14 mouse cellular contexts compared by ENCODE assay signal in genomic region chr16:30491742-30492141, GRCm38 (mm10). TPM values are rescaled to one million over a fixed set of nuclear protein-coding genes. Genes with fewer than 3 reads are reported as not detected.
"Had no signal": no experiment of that assay in that cellular context is flagged by ENCODE, and none has a peak within 500 bp of the region (broad histone marks: within the 10 kb centered on the region; RNA-seq: fewer than 3 reads in every experiment).

No protein-coding gene starts in this region.

- H3K27ac ChIP-seq: layer of hippocampus, adult 2 months; limb, embryonic 12.5 days; liver, embryonic 13.5 days; midbrain, embryonic 15.5 days; neural tube, embryonic 12.5 days had no signal

- ATAC-seq: liver, postnatal 0 days; midbrain, embryonic 15.5 days had no signal

- DNase-seq: kidney, adult 18-20 months; kidney, postnatal 4 days; liver; liver, embryonic 13.5 days; liver, postnatal 0 days; right cerebral cortex, postnatal 14 days; thymus, postnatal 36 days had no signal

- H3K4me3 ChIP-seq: layer of hippocampus, adult 2 months; limb, embryonic 12.5 days; liver, embryonic 13.5 days; midbrain, embryonic 15.5 days; neural tube, embryonic 12.5 days had no signal

- H3K4me1 ChIP-seq: limb, embryonic 12.5 days; liver, embryonic 13.5 days; midbrain, embryonic 15.5 days; neural tube, embryonic 12.5 days had no signal

- H3K27me3 ChIP-seq: limb, embryonic 12.5 days; midbrain, embryonic 15.5 days; neural tube, embryonic 12.5 days had no signal

- H3K4me2 ChIP-seq: limb, embryonic 12.5 days; liver, embryonic 13.5 days; midbrain, embryonic 11.5 days; midbrain, embryonic 15.5 days; neural tube, embryonic 12.5 days had no signal

- H3K9ac ChIP-seq: limb, embryonic 12.5 days; liver, embryonic 13.5 days; liver, postnatal 0 days; midbrain, embryonic 15.5 days; neural tube, embryonic 12.5 days had no signal

- H3K36me3 ChIP-seq: limb, embryonic 12.5 days; liver, embryonic 13.5 days; midbrain, embryonic 15.5 days; neural tube, embryonic 12.5 days had no signal

- H3K9me3 ChIP-seq: limb, embryonic 12.5 days; liver, embryonic 13.5 days; midbrain, embryonic 15.5 days; neural tube, embryonic 12.5 days had no signal

RNA-seq across cellular contexts. Expression of gene Tmem44, which starts 58.9 kb away (rescaled TPM):
- total RNA-seq: monocyte, adult 5-6 weeks; neutrophil, adult 5-6 weeks had no signal
